Mouse (Mus musculus) right cerebral cortex, postnatal 36 days (tissue): ENCODE measurements around the gene Hmgn3.
A peak's percentile ranks its signal among the peaks of the same experiment; 100 is the strongest.
"Not testable (repeated sequence)": the region's sequence is repeated elsewhere in the genome, so short reads cannot be mapped to it uniquely, and the experiment has no call there.

ENCODE experiments used
- DNase-seq, 2 experiments: peaks; one replicate each; pipeline ENCODE4 v3.0.0; 2022; ENCODE audit warnings: low spot score in 2 of 2, mixed read lengths in 1 of 2

The Hmgn3 gene

DNA sequence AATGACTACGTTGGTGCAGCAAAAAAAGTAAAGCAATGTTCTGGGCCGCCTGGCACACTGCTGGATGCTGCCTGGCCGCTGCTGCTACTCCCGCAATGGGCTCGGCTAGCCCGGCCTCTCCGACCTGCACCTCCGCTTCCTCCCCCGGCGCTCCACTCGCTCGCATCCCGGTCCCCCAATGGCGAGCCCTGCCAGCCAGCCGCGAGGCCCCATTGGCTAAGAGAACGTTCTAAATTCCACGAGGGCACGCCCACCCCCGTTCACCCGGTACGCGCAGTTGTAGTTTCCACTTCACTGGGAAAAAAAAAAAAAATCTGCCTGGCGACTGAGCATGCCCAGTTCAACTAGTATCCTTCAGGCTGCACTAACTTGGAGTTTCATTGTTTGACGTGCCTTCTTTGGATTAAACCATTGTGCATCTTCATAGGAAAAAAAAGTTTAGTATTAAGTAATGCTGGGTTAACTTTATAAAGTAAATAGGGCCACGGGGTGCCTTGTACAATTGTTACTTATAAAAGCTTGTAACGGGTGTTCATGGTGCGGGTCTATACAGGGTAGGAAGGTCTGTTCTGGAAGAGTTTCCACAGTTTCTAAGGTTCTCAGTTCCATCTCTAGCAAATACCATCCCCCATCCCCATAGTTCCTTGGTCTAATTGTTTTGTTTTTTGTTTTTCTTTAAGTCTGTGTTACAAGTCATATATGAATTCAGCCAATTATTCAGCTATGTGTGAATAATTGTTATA is at the start of gene Hmgn3:
TSS of gene Hmgn3 (minus strand) at position 240 of the 743 bp plus-strand sequence.
- peak; percentile 95 to 96 for DNase-seq

DNA sequence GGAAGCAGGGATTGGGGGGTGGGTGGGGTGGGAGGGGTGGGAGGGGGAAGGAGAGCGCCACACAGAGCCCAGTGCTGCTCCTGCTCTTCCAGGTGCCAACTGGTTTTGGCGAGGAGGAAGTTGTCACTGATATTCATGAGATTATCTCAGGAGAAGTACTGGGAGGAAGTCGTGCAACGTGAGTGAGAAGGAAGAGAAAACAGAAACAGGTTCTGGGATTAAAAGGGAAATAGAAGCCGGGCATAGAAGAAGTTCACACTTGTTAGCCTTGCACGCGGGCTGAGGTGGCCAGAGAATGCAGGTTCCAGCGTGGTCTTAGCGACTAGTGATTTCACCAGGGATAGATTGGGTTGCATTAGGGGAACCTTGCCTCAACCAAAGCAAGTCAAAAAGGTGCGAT is 49.3 kb upstream of the Hmgn3 start:
- no peak for DNase-seq

DNA sequence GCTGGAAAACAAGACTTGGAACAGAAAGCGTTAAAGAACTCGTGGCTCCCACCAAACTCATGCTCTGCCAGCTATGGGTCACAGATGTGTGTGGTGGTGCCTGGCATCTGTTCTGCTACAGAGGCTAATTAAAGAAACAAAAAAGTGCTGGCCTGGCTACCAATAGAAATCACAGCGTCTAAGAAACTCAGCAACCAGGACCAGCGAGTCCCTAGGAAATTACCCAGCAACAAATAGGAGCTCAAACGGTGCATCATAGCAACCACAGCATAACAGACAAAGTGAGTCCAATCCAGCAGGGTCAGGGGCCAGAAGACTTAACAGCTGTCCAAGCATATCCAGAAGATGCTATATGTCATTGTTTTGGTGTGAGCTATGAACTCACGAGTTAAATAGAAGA is 48.5 kb upstream of the Hmgn3 start:
- no peak for DNase-seq

DNA sequence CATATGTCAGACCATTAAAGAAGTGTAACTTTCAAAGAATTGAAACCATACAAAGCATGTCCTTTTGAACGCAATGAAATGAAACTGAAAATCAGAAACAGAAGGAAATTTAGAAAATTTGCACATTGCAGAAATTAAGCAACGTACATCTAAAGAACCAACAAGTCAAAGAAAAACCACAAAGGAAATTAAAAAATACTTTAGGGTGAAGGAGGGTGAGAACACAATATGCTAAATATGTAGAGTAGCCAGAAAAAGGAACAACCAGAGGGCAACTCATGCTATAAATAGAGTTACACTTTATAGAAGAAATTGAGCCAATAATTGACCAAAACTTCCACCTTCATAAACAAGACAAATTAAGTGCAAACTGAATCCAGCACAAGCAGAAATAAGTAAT is 41.3 kb upstream of the Hmgn3 start:
- DNase-seq = no peak

DNA sequence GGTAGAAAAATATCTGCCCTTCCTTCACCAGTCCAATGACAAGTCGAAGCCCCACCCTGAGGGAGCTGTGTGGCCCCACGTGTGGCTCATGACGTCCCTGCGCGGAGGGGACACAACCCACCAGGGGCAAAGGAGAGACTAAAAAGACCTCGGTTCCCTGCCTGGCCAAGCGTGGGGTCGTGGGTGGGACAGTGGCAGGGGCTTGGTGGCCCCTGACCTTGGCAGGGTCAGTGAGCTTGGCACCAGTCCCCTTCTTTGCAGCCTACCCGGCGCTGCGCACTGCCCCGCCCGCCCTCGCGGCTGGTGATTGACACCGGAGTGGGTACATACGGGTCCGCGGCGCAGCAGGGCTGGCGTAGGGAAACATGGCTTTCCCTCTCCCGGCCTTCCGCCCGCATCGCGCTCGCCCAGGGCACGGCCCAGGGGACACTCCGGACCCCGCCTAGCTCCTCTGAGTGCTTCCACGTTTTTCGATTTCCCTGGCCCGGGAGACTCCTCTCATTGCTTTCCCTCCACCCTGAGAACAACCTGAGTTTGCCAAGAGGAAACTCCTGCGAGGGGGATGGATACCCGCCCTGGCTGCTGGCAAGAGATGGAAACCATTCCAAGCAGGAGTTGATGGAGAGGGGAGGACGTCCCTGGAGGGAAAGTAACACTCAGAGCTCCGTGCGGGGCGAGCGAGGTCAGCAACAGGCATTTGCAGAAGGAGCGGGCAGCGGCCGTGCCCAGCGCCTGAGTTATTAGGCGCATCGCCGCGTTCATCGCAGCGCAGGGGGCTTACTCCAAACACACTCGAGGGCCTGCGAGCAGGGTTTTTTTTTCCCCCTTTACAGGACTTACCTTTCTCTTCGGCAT is 667 bp downstream of the Hmgn3 start:
- peak; percentile 72 to 80 for DNase-seq

DNA sequence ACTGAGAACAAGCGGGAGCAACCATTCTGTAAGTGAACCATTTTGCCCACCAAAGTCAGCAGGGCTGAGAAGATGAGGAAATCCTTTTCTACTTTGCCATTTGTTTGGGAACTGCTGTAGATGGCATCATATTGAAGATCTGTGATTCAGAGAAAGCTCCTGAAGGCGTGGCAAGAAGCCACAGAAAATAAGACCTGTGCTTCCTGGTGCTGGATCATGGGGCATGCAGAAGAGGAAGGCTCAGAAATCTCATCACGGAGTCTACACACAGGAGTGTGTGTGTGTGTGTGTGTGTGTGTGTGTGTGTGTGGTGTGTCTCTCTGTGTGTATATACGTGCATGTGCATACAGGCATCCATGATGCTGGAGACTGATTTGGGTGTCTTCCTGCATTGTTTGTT is 16.7 kb downstream of the Hmgn3 start:
- DNase-seq = no peak

DNA sequence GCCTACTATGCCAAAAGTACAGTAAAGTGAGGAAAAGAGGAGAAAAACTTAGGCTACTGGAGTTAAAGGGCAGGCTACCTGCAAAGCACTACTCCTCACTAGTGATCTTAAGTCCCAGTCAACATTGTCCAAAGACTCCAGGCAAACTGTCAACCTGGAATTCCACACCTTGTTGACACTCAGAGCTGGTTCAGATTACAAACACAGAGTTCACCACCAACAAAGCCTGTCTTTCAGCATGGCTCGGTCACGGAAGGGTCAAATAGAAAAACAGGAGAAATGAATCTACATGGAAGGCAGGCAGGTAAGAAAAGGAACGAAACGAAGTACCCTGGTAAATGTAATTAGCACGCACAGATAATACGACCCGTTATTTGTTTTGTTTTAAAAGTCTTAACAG is 18.6 kb downstream of the Hmgn3 start:
- DNase-seq = no peak

DNA sequence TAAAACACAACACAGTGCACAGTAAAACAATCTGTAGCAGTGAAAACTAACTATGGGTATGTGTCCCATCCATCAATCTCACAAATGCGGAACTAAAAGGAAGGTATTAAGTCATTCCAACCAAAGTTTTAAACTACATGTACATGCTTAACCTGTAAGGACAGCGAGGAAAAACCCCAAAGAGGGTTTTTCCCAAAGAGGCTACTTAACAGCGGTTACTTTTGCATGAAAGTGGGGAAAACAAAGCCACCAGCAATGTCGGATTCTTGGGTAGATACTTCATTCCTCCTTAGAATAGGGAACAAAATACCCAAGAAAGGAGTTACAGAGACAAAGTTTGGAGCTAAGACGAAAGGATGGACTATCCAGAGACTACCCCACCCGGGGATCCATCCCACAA is 20.0 kb downstream of the Hmgn3 start:
- DNase-seq = not testable (repeated sequence)

DNA sequence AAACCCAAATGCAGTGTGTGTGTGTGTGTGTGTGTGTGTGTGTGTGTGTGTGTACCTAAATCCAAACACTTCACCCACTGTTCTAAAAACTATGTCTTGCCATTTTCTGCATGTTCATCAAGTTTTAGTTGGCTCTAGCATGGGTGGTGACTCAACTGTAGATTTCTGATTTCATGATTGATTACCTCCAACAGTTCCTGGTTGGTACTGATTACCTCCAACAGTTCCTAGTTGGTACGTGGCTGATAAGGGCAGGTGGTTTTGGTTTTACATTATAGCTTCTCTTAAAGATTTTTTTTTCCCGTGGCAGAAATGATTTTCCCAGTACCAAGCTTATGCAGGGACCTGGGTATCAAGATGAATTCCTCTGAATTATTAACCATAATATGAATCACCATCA is 27.3 kb downstream of the Hmgn3 start:
- no peak for DNase-seq

DNA sequence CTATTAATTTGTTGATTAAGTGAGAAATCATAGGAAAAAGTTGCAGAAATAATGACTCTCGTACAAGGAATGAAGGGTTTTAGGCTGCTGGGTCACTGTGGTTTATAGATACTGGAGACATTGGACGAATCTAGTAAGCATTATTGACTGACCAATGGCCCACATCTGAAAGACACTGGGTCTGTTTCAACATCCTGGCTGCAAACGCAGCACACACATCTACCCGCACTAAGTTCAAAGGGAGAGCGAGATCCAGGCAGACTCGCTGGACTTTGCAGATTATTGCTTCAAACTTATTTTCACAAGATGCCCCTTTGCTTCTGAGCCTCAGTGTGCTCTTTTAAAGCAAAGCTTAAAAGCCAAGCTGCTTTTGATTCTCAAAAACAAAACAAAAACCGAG is 29.0 kb downstream of the Hmgn3 start:
- DNase-seq = no peak

DNA sequence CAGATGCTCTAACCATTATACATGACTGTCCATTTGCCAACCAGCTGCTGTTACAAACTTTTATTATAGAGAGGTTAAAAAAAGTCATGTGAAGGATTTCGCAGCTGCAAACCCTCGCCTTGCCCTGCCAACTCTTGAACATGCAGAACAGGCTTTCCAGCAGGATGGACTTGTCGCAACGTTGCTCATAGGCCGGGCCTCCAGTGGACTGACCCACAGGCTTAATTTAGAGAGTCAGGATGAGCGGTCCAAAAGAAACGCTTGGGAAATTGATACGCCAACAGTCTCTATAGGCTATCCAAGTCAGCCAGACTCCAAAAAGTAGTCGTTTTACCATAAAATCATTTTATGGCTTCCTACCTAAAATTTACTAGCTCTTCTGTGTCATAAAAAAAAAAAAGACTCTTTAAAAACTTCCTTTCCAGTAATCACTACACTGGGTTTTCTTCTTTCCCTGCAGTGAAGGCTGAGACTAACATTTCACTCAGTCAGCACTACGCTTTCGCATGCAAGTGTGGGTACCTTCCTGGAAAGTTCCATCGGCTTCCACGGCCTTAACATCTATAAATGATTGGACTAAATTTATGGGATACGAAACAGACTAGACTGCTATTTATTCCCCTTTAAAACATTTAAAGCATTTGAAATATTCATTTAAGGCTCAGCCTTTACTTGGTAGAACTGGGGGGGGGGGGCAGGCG is 29.6 kb downstream of the Hmgn3 start:
- DNase-seq = no peak

DNA sequence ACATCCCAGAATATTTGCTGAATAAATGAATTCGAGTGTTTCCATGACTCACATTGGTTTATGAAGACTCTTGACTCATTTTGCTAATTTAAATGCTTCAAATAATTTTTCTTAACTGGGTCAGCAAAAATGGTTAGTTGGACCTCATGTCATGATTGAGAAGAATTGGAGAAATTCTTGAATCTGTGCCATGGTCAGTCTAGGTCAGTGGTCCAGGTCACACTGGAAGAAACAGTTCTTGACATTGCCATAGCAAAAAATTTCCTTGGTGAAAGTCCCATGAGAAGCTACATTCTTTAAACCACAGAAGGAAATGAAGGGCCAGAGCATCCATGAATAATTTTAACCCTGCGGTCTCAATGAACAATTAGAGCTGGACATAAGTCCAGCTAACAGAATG is 30.8 kb downstream of the Hmgn3 start:
- DNase-seq = no peak

DNA sequence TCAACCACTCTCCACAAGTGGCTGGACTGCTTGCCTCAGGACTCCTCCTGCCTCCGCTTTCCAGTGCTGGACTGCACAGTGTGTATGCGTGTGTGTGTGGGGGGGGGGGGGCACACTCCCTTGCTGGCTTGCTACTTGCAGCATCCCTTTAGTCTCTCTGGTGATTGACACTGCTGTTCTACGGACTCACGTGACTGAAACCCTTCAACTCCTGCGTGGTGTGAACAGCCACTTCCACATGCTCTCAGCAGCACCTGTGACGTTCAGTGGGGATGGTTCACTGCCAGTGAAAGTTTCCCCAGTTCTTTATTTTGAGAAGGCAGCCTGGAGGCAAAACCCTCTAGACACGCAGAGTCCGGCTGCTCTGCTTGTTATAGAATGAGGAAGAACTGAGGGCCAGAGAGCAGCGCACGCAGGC is 32.7 kb downstream of the Hmgn3 start:
- DNase-seq = no peak

DNA sequence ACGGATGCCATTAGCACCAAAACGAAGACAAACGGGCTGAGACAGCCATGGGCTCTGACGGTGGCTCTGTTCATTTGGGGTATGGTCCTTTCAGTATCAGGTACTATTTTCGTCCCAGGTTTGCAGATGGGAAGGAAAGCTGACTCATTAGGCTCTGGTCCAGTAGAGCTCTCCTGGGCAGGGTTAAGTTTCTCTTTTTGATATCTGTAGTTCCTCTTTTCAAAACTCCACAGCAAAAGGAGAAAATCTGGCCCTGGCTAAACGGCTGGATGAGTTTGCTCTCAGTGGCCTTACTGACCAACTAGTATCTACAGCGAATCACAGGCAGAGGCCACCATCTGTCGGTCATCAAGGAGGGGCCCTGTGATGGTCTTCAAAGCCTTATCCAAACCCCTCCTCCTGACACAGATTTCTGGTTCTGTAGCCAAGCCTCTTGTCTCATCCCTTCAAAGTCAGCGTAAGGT is 34.1 kb downstream of the Hmgn3 start:
- no peak for DNase-seq

DNA sequence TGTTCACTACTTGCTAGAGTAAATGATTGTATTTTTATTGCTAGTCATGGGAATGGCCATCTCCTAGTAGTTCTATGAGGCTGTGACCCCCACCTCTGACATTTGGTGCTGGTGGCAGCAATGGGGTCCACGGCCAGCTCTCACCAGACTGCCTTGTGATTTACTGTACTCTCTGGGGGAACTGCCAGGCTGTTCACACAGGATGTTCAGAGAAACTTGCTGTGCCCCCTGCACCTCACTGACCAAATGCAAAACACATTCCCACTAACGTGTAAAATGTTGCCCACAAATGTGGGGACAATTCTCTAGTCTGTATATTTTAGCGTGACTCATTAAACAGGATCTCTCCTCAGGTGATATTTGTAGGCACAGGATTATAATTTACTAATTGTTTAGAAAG is 34.7 kb downstream of the Hmgn3 start:
- no peak for DNase-seq

DNA sequence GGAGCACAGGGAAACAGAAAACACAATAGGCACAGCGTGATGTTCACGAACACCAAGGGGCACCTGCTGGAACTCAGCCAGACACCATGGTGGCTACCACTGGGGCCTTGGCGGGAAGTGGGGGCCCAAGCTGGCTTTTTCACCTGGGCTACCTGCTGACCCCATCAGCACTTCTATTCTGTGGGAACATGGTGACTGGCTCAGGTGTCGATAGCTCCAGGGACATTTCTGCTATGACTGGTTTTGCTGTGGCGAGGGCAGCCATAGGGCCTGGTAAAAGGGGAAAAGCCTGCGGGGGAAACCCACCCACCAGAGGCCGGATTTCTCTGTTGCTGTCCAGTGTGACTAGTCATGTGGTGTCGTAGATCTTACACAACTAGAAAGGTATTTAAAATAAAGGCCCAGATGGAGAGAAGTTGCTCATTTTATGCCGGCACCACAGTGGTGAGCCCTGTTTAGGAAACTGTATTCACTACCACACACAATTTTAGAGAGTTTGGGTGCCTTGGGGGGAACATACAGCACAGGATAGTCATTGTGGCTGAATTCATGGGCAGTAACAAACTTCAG is 35.3 kb downstream of the Hmgn3 start:
- no peak for DNase-seq

DNA sequence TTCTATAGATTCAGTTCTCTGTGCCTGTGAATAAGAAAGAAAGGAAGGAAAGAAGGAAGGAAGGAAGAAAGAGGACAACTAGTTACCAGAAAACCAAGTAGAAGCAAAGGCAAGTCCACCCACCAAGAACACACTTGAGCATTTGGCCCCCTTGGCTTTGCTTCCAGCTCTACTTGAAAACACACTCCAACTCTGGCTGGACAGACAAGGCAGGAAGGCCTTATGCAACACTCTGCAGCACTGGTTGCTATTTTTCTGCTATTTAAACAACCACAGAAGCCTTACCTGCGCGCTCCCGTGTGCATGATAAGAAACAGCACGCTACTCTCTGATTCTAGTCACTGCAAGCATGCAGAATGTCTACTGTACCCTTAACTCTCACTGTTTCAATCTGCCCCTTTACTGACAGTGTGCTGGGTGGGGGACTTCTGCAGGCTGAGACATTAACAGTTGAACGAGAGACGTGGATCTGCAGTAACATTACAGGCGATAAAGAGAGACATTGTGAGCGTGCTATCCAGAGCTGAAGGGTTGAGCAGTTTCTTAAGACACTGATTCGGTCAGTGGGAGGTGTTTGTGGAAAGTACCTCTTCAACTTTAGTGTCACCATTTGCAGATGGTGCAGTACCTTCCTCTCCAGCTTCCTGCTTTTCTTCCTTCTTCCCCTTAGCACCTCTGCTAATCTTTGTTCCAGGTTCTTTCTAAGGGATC is 35.9 kb downstream of the Hmgn3 start:
- DNase-seq = no peak

DNA sequence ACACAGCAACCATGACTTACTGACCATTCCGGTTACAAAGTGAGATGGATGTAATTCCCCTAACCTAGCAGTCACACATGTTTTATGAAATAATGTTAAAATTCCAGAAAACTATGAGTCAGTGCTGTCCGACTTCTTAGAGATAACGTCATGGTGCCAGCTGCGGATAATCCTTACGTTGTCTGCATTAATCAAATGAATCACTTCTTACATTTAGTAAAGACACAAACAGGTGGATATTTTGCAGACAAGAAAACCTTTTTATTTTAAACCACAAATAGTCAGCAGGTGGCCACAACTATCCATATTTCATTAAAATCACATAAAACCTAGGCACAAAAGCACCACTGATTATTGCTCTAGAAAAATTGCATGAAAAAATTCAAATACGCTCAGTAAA is 36.8 kb downstream of the Hmgn3 start:
- DNase-seq = no peak

DNA sequence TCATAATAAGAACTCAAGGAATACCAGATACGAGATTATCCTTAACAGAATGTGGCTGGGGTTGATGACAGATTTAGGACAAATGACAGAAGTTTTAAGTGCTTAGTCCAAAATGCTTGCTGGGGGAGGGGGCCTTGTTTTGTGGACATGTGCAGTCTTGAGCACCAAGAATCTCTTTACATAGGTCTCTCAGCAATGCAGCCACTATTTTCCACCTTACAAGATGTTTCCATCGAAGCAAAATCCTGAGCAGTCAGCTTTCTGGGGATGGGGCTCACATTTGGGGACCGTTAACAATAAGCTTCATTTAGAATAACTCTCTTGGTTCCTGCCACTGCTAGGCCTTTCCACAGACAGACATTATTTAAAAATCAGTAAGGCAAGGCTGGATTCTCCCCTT is 37.7 kb downstream of the Hmgn3 start:
- DNase-seq = no peak

DNA sequence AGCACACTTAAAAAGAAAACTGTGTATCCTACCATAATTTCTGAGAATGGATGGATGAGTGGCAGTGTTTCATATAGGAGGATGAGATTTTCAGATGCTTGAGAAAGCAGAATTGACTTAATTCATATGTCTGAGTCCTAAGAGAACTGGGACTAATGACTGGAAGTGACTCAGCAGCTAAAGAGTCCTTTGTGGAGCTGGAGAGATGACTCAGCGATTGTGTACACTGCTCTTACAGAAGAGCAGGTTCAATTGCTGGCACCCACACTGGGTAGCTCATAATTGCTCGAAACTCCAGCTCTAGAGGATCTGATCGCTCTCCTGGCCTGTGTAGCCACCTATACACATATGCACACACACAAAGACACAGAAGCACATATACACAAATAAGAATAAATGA is 42.7 kb downstream of the Hmgn3 start:
- DNase-seq = no peak

DNA sequence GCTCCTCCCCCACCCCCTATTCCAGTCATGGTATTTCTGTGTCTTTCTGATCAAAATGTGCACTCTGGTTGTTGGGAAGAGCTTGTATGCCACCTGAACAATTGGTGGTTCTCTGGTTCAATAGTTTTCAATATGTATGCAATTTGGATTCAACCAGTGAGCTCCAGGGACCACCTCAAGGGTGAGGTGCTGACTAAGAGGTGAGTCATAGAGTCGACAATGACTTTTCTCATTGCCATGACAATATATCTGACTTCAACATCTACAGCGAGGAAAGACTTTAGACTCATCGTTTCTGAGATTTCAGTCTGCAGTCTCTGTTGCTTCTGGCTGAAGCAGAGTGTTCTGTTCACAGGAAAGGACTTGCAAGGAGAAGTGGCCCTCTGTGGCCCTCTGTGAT is 44.8 kb downstream of the Hmgn3 start:
- DNase-seq = no peak

DNA sequence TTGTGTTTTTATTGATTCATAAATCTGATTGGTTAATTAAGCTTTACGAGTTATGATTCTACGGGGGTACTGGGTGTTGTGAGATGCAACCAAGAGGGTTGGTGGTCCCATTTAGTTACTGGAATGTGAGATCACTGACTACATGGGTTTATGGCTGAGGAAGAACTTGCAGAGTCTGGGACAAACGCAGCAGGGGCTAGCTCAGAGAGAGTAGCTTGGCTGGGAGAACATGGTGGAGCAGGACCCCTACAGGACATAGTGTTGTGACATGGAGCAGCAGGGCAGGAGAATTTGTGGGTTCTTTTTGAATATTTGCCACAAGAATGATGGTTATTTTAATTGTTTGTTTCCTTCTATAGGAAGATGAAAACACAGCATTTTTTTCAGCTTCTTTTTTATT is 45.7 kb downstream of the Hmgn3 start:
- no peak for DNase-seq
